Mouse (Mus musculus) hindbrain, embryonic 16.5 days (tissue): ENCODE measurements around the gene Defb19. TPM values are rescaled to one million over a fixed set of nuclear protein-coding genes. Genes with fewer than 3 reads are reported as not detected.

Experiments
- ATAC-seq: fragments of 200-750 bp; cut with Nextera tagmentation; 2 replicates; pipeline ENCODE4 v1.8.0; 2017; ENCODE audit warnings: moderate TSS enrichment, moderate library complexity
- H3K27ac ChIP-seq: fragments of 300-500 bp; sonication (generic); 2 replicates; pipeline ENCODE4 v1.5.1; 2014; ENCODE audit warnings: low read depth, mild to moderate bottlenecking, control low read depth, low read length, moderate library complexity
- H3K27me3 ChIP-seq: fragments of 300-500 bp; sonication (generic); replicated peaks from 2 replicates; pipeline ENCODE4 v1.6.1; 2014; ENCODE audit warnings: low read length; ENCODE audit not compliant: control insufficient read depth, insufficient read depth
- H3K36me3 ChIP-seq: fragments of 300-500 bp; sonication (generic); 2 replicates; pipeline ENCODE4 v1.6.1; 2014; ENCODE audit warnings: mild to moderate bottlenecking, low read length, moderate library complexity, mixed read lengths; ENCODE audit not compliant: control insufficient read depth, insufficient read depth
- H3K4me1 ChIP-seq: fragments of 300-500 bp; sonication (generic); 2 replicates; pipeline ENCODE4 v1.6.1; 2014; ENCODE audit warnings: low read depth, low read length; ENCODE audit not compliant: control insufficient read depth, insufficient read depth
- H3K4me2 ChIP-seq: fragments of 300-500 bp; sonication (generic); 2 replicates; pipeline ENCODE4 v1.6.1; 2014; ENCODE audit warnings: mild to moderate bottlenecking, low read length, control low read depth, moderate library complexity
- H3K4me3 ChIP-seq: fragments of 300-500 bp; sonication (generic); 2 replicates; pipeline ENCODE4 v1.5.1; 2014; ENCODE audit warnings: mild to moderate bottlenecking, low read length, control low read depth, moderate library complexity
- H3K9ac ChIP-seq: fragments of 300-500 bp; sonication (generic); 2 replicates; pipeline ENCODE4 v1.6.1; 2014; ENCODE audit warnings: low read depth, mild to moderate bottlenecking, control low read depth, low read length, moderate library complexity
- H3K9me3 ChIP-seq: fragments of 300-500 bp; sonication (generic); 2 replicates; pipeline ENCODE4 v1.6.1; 2014; ENCODE audit warnings: mild to moderate bottlenecking, low read length, moderate library complexity; ENCODE audit not compliant: control insufficient read depth
- WGBS: fragments of 180-500 bp; shearing (Covaris S2); extraction: QIAGEN DNeasy Blood & Tissue Kit; methylation state at CpG from one replicate; pipeline ENCODE4 v1.1.7; 2014; 5-methylcytosine and 5-hydroxymethylcytosine counted together
- polyA plus RNA-seq: library from polyadenylated mRNA; unstranded; fragments of >200 nt; fragmentation: Nextera tagmentation; extraction: Ambion mirVana; gene quantifications from 2 replicates; pipeline ENCODE4 v1.2.1, GENCODE M21; 2015

Defb19 gene
- polyA plus RNA-seq, 1 experiment from 2014 or later = not detected

GRCm38 (mm10) chr2:152539944-152540710, 40.0 kb downstream of the Defb19 start, which contains the start of gene Defb29:
Defb29 (minus strand) TSS chr2:152540098.
- H3K9ac ChIP-seq = no peak within 1 kb of the TSS
- H3K27ac ChIP-seq = no peak within 1 kb of the TSS
- no peaks in the 10 kb centered on the region for H3K4me1 ChIP-seq
- no peaks in the 10 kb centered on the region for H3K9me3 ChIP-seq
- 51% methylated on average over 13 of the region's 13 CpGs for whole genome bisulfite sequencing
- H3K4me3 ChIP-seq = no peak within 1 kb of the TSS
- no peaks in the 10 kb centered on the region for H3K27me3 ChIP-seq
- H3K4me2 ChIP-seq = no peak within 1 kb of the TSS
- no peak for ATAC-seq
- no peaks in the 10 kb centered on the region for H3K36me3 ChIP-seq

Other genes starting within 250 kb of the Defb19 start
- 92.1 and 100 TPM in 2 replicates for gene Rbck1, start 247.7 kb downstream of the Defb19 start, polyA plus RNA-seq
- gene Trib3, start 236.3 kb downstream of the Defb19 start, polyA plus RNA-seq = 2.1 and 2.2 TPM in 2 replicates
- 72.0 and 74.0 TPM in 2 replicates for gene Nrsn2, start 203.7 kb downstream of the Defb19 start, polyA plus RNA-seq
- gene Sox12, start 182.2 kb downstream of the Defb19 start, polyA plus RNA-seq = 10.5 and 11.8 TPM in 2 replicates
- 12.5 and 13.8 TPM in 2 replicates for gene Zcchc3, start 165.3 kb downstream of the Defb19 start, polyA plus RNA-seq
- 3.1 and 4.1 TPM in 2 replicates for gene 6820408C15Rik, start 164.7 kb downstream of the Defb19 start, polyA plus RNA-seq
- gene Defb23, start 115.7 kb downstream of the Defb19 start, polyA plus RNA-seq = not detected in 2 replicates
- gene Defb20, start 103.2 kb downstream of the Defb19 start, polyA plus RNA-seq = not detected in 2 replicates
- not detected in 2 replicates for gene Defb22, start 90.2 kb downstream of the Defb19 start, polyA plus RNA-seq
- not detected in 2 replicates for gene Defb26, start 68.6 kb downstream of the Defb19 start, polyA plus RNA-seq
- not detected in 2 replicates for gene Defb28, start 62.1 kb downstream of the Defb19 start, polyA plus RNA-seq
- gene Defb29, start 40.2 kb downstream of the Defb19 start, polyA plus RNA-seq = not detected in 2 replicates
- gene Gm17416, start 11.0 kb downstream of the Defb19 start, polyA plus RNA-seq = not detected in 2 replicates
- gene Defb21, start 7.6 kb downstream of the Defb19 start, polyA plus RNA-seq = not detected in 2 replicates
- gene Defb45, start 19.1 kb upstream of the Defb19 start, polyA plus RNA-seq = not detected in 2 replicates
- not detected in 2 replicates for gene Defb36, start 24.0 kb upstream of the Defb19 start, polyA plus RNA-seq
- not detected in 2 replicates for gene Defb25, start 42.7 kb upstream of the Defb19 start, polyA plus RNA-seq
- gene Rem1, start 46.6 kb upstream of the Defb19 start, polyA plus RNA-seq = 0.80 and 0.82 TPM in 2 replicates
- 172 and 178 TPM in 2 replicates for gene H13, start 89.1 kb upstream of the Defb19 start, polyA plus RNA-seq
- 32.2 and 36.7 TPM in 2 replicates for gene Mcts2, start 106.7 kb upstream of the Defb19 start, polyA plus RNA-seq
- 56.8 and 68.4 TPM in 2 replicates for gene Id1, start 155.9 kb upstream of the Defb19 start, polyA plus RNA-seq
- 6.7 and 7.0 TPM in 2 replicates for gene Cox4i2, start 173.9 kb upstream of the Defb19 start, polyA plus RNA-seq